Mouse (Mus musculus) splenic B cell, adult 2 months (primary cell): ENCODE measurements at regions not wholly inside any gene's neighbourhood (a gene's known extent, or its start where the extent isn't known, plus 50 kb on each side); places are given as distances from the start of the nearest gene placed in this dataset.
"Not testable (repeated sequence)": the region's sequence is repeated elsewhere in the genome, so short reads cannot be mapped to it uniquely, and the experiment has no call there.

Experiments
- DNase-seq: peaks from one replicate; pipeline ENCODE4 v3.0.0-alpha.2; 2011; ENCODE audit warnings: low read depth, low spot score
- H3K27me3 ChIP-seq: 2 replicates; pipeline ENCODE4 v1.6.1; 2012; ENCODE audit warnings: mild to moderate bottlenecking, low read length, moderate library complexity, mixed read lengths; ENCODE audit not compliant: control insufficient read depth, poor library complexity, insufficient read depth, severe bottlenecking
- H3K36me3 ChIP-seq: 2 replicates; pipeline ENCODE4 v1.6.1; 2012; ENCODE audit warnings: mild to moderate bottlenecking, low read length, moderate library complexity, mixed read lengths; ENCODE audit not compliant: control insufficient read depth, poor library complexity, insufficient read depth, severe bottlenecking

- DNase-seq, result no peak
- Histone ChIP-seq H3K36me3 (no peaks in the 10 kb centered on the region), H3K27me3 (no peaks in the 10 kb centered on the region)
Measured at GRCm38 (mm10) chr11:24307601-24308252, 229.9 kb downstream of the Bcl11a start.

GRCm38 (mm10) chr11:24308253-24308633, 230.4 kb downstream of the Bcl11a start:
- Histone ChIP-seq H3K27me3 (no peaks in the 10 kb centered on the region), H3K36me3 (no peaks in the 10 kb centered on the region)
- DNase-seq, result no peak

DNA sequence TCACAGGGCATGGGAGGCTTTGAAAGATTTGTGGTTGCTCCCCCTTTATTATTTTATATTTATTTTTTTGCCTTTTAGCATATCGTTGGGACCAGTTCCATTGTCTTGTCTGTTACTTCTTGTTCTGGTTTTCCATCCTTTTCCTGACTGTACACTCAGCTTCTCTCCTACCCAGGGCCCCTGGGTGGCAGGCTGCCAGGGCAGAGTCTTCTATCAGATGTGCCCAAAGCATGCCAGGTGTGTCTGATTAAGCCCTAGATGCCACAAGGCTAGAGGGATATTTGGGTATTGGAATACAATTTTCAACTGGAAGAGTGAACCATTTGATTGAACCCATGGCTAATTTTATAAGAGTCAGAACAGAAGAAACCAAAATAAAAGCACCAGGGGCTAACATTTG, 236.2 kb downstream of the Bcl11a start:
- Histone ChIP-seq H3K27me3 (no peaks in the 10 kb centered on the region), H3K36me3 (no peaks in the 10 kb centered on the region)
- DNase-seq, result no peak

- DNase-seq, result no peak
- Histone ChIP-seq H3K27me3 (no peaks in the 10 kb centered on the region), H3K36me3 (no peaks in the 10 kb centered on the region)
Measured at GRCm38 (mm10) chr11:24315582-24315981, 237.7 kb downstream of the Bcl11a start.

DNA sequence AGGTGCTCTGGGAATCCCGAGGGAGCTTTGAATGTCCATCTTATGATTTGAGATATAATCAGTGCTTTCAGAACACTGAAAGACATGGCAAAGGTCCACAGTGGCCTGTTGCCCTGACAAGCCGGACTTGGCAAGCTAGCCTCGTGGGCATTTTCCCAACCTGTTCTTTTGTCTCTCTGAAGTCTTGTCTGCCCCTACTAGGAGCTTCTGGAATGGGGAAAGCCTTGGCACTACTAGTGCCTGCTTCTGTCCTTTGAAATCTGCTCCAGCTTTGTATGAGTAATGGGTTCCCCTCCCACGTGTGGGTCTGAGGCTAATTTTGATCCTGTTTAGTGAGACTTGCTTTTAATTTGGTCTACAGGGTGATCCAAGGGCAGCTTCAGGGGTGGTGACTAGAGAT, 238.3 kb downstream of the Bcl11a start:
- no peak for DNase-seq
- H3K27me3 ChIP-seq, result no peaks in the 10 kb centered on the region
- no peaks in the 10 kb centered on the region for H3K36me3 ChIP-seq

DNA sequence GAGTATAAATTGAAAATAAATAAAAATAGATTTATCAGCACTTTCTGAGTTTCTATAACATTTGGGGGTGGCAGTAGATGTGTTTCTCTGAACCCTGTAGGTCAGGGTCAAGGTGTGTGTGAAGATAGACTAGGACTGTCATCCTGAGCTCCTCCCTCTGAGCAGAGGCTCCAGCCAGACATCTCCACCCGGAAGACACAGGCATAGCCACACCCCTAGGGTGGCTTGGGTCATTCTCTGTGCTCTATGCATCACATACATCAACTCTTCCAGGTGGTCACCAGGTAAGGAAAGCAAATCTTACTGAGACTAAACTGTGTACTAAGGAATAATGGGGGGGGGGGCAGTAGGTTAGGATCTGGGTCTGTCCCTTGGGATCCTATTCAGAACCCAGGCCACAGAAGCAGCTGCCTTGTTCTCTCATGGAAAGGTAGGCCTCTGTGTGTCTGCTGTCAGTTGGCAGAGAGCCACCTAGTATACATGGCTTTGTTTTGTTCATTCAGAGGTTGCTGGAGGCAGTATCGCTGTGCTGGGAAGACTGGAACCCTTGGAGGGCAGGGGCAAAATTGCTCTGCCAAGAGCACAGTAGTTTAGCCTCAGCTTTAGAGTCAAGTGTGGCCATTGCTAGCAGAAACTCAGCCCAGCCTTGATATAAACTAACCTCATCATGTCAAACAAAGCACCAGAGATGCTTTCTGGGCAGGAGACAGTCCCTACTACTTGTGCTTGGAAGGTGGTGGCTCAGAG, 240.3 kb downstream of the Bcl11a start:
- Histone ChIP-seq H3K27me3 (no peaks in the 10 kb centered on the region), H3K36me3 (no peaks in the 10 kb centered on the region)
- no peak for DNase-seq

- Histone ChIP-seq H3K27me3 (no peaks in the 10 kb centered on the region), H3K36me3 (no peaks in the 10 kb centered on the region)
- no peak for DNase-seq
Measured at GRCm38 (mm10) chr11:24319222-24319621, 241.4 kb downstream of the Bcl11a start.

GRCm38 (mm10) chr11:24322412-24322811, 244.6 kb downstream of the Bcl11a start:
- not testable (repeated sequence) for H3K36me3 ChIP-seq, DNase-seq, H3K27me3 ChIP-seq

DNA sequence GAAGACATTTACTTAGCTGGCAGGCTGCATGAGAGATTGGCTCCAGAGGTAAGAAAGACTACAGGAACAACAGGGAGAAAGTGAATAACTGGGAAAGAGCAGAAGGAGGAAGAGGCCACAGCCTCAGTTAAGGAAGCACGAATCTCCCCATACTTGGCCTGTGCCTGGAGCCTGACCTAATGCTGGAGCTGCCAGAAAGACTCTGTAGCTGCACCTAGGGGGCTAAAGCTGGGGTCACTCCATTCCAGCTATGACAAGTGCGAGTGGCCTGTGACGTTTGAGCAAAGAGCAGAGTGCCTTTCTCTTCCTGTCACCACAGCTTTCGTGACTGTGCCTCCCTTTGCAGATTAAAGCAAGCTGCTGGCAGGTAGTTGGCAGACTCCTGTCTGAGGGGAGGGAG, 250.6 kb downstream of the Bcl11a start:
- Histone ChIP-seq H3K27me3 (no peaks in the 10 kb centered on the region), H3K36me3 (no peaks in the 10 kb centered on the region)
- no peak for DNase-seq

DNA sequence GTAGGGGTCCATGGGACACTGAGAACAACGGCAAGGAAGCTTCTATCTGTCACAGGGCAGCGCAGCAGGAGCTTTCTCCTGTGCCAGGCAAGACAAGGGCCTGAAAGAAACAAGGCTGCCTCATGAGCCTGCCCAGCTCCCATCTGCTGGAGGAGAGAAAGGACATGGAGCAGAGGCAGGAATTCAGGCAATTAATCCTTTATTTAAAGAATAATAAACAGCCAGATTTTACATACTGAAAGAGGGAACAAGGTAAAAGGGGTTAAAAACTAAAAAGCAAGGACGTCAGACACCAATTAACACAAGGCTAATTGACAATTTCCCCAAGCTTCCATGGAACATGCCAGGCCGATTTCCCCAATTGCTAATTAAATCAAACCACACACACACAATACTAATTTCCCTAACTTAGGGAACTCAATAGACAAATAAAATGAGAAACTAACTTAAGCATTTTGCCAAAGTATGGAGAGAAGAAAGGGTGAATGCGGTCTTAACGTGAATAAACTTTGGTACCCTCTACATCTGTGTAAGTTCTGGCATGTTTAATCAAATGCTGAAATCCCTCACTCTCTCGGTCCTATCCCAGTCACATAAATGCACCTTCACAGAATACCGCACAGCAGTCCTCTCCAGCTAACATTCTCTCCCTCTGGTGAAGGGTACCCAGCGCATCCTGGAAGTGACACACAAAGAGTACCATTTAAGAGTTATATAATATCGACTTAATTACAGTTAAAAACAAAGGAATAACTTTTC, 252.7 kb downstream of the Bcl11a start:
- no peaks in the 10 kb centered on the region for H3K27me3 ChIP-seq
- no peak for DNase-seq
- H3K36me3 ChIP-seq, result no peaks in the 10 kb centered on the region

GRCm38 (mm10) chr11:24332241-24332640, 254.4 kb downstream of the Bcl11a start:
- Histone ChIP-seq H3K27me3 (no peaks in the 10 kb centered on the region), H3K36me3 (no peaks in the 10 kb centered on the region)
- no peak for DNase-seq

DNA sequence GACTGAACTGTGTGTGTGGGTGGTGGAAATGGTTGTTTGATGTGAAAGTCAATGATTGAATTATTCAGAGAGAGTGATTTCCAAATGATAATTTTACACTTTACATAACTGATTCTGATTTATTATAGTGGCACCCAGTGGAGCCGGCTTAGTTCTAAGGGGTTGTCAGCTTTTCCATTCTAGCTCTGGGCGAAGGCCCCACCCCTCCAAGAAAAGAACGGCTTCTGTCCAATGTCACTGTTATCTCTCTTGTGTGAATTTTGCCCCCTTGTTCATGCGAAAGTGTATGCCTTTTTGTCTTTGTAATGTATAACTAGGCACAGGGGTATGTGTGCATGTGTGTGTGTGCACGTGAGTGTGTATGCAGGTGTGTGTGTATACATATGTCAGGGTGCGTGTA, 255.3 kb downstream of the Bcl11a start:
- H3K27me3 ChIP-seq, result no peaks in the 10 kb centered on the region
- no peak for DNase-seq
- no peaks in the 10 kb centered on the region for H3K36me3 ChIP-seq

DNA sequence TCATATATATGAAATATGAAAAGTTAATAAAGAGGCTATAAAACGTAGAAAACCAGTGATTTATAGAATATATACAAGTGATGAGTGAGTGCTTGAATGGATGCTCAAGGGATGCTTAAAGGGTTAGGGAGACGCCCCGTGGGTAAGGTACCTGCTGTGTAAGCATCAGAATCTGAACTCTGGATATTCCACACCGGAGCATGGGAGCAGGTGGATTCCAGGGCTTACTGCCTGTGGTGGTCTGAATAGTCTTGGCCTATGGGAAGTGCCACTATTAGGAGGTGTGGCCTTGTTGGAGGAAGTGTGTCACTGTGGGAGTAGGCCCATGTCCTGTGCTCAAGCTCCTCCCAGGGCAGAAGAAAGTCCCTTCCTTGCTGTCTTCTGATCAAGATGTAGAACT, 257.4 kb downstream of the Bcl11a start:
- H3K36me3 ChIP-seq, result no peaks in the 10 kb centered on the region
- no peak for DNase-seq
- no peaks in the 10 kb centered on the region for H3K27me3 ChIP-seq

GRCm38 (mm10) chr11:24338111-24338510, 260.3 kb downstream of the Bcl11a start:
- DNase-seq, result no peak
- Histone ChIP-seq H3K36me3 (no peaks in the 10 kb centered on the region), H3K27me3 (no peaks in the 10 kb centered on the region)

- Histone ChIP-seq H3K36me3 (no peaks in the 10 kb centered on the region), H3K27me3 (no peaks in the 10 kb centered on the region)
- DNase-seq, result no peak
Measured at GRCm38 (mm10) chr11:24339061-24339460, 261.2 kb downstream of the Bcl11a start.
